Mouse (Mus musculus) layer of hippocampus, adult 18-20 months (tissue): Measurements from ENCODE around the gene Grin2d. TPM values are rescaled to one million over a fixed set of nuclear protein-coding genes. Genes with fewer than 3 reads are reported as not detected.

Experiments used
- DNase-seq, 2 experiments: peaks; one replicate each; pipeline ENCODE4 v3.0.0; 2022; ENCODE audit warnings: low spot score in 2 of 2
- total RNA-seq, 2 experiments: library from RNA; stranded (reverse); gene quantifications; 2 replicates each; pipeline ENCODE4 v1.2.3; 2021

The Grin2d gene
- total RNA-seq, 2 experiments from 2014 or later = 10.6 to 10.7 TPM

- DNase-seq = no peak
Observed at GRCm38 (mm10) chr7:45856950-45857901, 21.0 kb downstream of the Grin2d start.

- DNase-seq = no peak
Observed at GRCm38 (mm10) chr7:45853089-45853488, 25.1 kb downstream of the Grin2d start.

- no peak for DNase-seq
Observed at GRCm38 (mm10) chr7:45850661-45851060, 27.5 kb downstream of the Grin2d start.

- DNase-seq = no peak
Observed at GRCm38 (mm10) chr7:45848447-45849027, 29.6 kb downstream of the Grin2d start.

- DNase-seq = no peak
Observed at GRCm38 (mm10) chr7:45842950-45843744, 35.0 kb downstream of the Grin2d start.

- no peak for DNase-seq
Observed at GRCm38 (mm10) chr7:45833924-45834323, 44.3 kb downstream of the Grin2d start.

- no peak for DNase-seq
Observed at GRCm38 (mm10) chr7:45833148-45833790, 44.9 kb downstream of the Grin2d start.

GRCm38 (mm10) chr7:45832428-45832827 lies 45.8 kb downstream of the Grin2d start:
- DNase-seq = no peak

- DNase-seq = no peak
Observed at GRCm38 (mm10) chr7:45831128-45831525, 47.1 kb downstream of the Grin2d start.

GRCm38 (mm10) chr7:45830427-45831127 lies 47.6 kb downstream of the Grin2d start, which contains the start of gene Grwd1:
TSS of gene Grwd1 (minus strand) at chr7:45830944.
- DNase-seq = peak; percentile 82 to 90

GRCm38 (mm10) chr7:45826631-45827030 lies 51.5 kb downstream of the Grin2d start:
- no peak for DNase-seq

GRCm38 (mm10) chr7:45824598-45824997 lies 53.6 kb downstream of the Grin2d start, which contains the start of gene Kcnj14:
TSS of gene Kcnj14 (minus strand) at chr7:45824782.
- no peak for DNase-seq

- no peak for DNase-seq
Observed at GRCm38 (mm10) chr7:45820913-45821312, 57.3 kb downstream of the Grin2d start.

GRCm38 (mm10) chr7:45819843-45820242 lies 58.3 kb downstream of the Grin2d start:
- no peak for DNase-seq

- DNase-seq = no peak
Observed at GRCm38 (mm10) chr7:45815984-45816351, 62.2 kb downstream of the Grin2d start.

GRCm38 (mm10) chr7:45815323-45815983 lies 62.7 kb downstream of the Grin2d start:
- no peak for DNase-seq

GRCm38 (mm10) chr7:45814841-45815240 lies 63.3 kb downstream of the Grin2d start:
- no peak for DNase-seq

GRCm38 (mm10) chr7:45813787-45814779 lies 64.1 kb downstream of the Grin2d start, which contains the start of gene Cyth2:
TSS of gene Cyth2 (minus strand) at chr7:45814581.
- peak; percentile 99 to 100 for DNase-seq
